Mouse (Mus musculus): ENCODE measurements around the gene Tbcel.

Tbcel gene

DNA sequence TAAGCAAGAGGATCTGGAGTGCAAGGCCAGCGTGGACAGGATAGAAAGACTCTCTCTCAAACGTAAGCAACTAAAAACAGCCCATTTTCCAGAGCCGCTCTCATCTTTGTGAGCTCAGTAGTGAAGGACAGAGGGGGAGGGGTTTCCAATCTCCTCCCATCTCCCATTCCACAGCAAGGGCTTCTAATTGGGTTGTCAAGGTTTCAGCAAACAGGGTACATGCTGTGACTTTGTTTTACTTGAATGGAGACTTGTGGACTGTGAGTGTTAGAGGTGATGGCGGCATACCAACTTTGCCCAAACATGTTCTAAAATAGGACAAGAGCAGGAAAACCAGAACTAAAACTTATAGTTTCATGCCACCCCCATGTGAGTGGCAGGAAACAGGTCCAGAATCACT is 68.2 kb downstream of the Tbcel start:
- no peak for DNase-seq

DNA sequence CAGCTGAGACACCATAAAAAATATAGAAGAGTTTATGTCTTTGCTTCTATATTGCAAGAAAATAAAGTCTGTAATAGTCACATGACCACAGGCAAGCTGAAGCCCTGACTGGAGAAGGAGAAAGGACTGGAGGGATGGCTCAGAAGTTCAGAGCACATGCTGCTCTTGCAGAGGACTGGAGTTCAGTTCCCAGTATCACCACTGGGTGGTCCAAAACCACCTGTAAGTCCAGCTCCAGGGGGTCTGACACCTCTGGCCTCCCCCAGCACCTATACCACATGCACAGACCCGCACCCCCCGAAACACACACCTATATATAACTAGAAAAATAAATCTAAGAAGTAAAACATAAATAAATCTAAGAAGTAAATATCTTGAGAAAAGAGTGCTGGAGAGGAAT is 75.5 kb downstream of the Tbcel start:
- peak; percentile 38 for DNase-seq

DNA sequence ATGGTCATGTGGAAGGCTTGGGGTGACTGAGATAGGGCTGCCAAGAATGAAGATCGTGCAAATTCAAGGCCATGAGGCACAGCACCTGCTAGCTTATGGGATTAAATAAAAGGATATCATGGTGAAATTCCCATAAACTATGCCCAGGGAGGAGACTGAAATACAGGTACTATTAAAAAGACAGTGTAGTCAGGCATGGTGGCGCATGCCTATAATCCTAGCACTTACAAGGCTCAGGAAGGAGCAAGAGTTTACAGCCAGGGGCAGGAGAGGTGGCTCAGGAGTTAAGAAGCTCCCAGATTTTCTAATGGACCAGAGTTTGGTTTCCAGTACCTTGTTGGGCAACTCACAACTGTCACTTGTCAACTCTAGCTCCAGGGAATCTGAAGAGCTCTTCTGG is 76.0 kb downstream of the Tbcel start:
- DNase-seq, result no peak

DNA sequence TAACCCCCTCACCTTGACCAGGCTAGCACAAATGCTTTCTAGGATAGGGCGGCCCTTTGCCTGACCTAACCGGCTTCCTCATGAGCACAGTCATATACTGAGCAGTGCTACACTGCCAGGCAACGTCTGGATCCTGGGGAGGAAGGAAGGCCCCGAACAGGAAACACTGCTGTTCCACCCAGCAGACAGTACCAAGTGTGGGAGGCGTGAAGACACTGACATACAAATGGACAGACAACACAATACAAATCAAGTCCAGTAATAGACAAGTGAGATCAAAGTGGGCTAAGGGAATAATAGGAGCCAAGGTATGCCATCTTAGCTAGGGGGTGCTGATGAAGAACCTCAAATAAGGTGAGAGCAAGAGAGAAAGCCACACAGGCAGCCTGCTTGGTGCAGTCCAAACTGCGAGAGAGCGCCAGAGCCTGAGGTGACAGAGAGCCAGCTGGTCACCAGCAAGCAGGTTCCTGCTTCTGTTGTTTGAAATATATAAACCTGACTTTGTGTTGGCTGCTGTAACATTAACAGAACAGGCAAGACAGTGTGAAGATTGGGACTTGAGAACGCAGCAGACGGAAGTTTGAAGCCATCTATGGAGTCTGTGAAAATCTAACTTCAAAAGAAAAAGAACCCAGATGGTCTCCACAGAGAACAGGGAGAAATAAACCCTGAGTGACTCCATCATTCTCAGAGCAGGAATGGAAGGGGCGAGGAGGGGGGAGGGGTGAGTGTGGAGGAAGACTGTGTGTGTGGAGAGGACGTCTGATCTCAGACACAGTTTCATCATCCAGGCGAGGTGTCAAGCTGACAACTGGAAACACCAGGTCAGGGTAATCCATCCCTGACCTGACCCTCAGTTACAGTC is 79.3 kb downstream of the Tbcel start:
- peak; percentile 68 for DNase-seq

DNA sequence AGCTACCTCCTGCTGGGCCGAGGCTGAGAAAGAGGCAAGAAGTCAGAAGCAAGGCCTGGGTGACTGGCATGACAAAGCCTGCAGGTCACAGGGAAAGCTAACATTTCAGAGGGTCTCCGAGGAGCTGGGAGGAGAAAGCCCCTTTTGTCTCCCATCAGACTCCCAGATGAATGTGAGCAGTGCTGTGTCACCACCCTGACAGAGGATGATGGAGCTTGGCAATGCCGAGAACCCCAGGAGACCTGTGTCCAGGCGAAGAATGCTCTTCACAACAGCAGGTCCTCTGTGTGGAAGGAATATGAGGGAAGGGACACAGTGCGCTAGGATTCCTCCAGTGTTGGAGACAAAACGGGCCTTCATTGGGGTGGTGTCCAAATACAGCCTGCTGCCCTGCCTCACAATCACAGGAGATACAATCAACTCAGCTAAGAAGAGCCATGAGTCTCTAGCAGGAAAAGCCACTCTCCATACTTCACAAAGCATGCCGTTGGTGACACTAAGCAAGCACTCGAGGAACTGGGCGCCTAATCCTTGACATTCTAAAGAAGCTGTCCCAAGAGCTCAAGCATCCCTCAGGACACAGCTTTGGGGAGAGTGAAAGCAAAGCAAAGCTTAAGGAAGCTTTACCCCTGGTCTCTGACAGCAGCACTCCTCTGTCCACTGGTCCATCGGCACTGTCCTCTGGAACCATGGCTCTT is 80.8 kb downstream of the Tbcel start:
- DNase-seq, result no peak

DNA sequence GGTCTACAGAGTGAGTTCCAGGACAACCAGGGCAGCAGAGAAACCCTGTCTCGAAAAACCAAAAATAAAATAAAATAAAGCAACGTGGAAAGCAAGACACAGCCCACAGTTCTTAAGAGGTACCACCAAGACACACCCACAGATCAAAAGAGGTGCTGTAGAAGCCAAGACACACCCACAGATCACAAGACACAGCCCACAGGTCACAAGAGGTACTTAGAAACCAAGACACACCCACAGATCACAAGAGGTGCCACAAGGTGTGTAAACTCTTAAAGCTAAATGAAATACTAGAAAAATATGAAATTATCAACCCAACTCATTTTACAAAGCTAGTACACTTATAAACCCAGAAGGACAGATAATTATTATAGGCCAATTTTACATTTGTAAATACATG is 84.0 kb downstream of the Tbcel start:
- DNase-seq, result no peak

DNA sequence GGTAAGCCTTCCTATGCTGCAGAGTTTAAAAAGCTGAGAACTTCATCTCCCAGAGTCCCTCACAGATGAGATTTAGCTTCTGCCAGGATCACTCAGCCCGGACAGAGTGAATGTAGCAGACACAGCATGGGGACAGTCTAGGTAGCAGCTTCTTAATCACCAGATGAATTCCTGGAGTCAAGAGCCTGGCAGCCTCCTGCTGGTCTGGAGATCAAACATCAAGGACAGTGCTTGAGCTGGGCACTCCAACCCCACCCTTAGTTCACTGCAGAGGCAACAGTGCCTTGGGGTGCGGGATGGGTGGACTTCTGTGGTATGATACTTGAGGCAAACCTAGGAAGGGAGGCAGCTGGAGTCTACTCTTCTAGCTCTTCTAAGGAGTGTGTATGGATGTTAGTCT is 87.9 kb downstream of the Tbcel start:
- DNase-seq, result no peak

DNA sequence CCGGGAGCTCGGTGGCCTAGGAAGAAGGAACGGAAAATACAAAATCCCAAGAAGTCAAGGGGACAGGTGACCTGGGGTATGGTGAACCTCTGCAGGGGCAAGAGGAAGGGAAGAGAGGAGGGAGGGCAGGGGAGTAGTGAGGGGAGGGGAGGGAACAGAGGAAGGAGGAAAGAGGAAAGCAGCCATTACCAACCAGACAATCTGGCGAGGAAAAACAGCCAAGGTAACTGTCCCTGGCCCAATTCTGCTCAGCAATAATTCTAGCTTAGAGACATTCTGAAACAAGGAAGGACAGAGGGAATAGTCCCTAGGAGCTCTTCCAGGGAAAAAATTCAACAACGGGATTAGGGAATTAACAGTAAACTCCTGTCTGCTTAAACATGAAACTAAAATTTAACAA is 88.8 kb downstream of the Tbcel start:
- DNase-seq, result no peak

DNA sequence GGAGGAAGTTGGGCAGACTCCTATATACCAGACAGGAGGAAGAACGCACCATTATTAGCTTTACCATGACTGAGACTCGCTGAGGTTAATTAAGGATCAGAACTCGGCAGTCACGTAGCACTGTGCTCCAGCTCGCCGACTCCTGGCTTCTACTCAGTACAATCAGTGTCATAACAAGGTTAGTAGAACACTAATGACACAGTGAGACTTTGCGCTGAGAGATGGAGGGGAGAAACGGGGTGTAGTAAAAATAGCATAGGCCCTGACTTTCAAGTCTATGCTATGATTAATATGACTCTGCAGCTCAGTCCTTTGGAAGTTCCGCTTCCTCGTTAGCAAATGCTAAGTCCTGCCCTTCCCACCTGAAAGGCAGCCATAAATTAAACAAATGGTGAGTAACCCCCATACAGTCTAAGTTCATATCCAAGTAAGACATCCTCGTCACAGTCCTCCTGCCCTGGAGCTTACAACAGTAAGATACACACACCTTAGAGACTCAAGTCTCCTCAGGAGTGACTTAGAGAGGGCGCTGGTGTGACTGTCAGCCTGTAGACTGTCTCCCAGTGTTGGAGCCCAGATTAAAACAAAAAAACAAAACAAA is 90.2 kb downstream of the Tbcel start:
- no peak for DNase-seq

DNA sequence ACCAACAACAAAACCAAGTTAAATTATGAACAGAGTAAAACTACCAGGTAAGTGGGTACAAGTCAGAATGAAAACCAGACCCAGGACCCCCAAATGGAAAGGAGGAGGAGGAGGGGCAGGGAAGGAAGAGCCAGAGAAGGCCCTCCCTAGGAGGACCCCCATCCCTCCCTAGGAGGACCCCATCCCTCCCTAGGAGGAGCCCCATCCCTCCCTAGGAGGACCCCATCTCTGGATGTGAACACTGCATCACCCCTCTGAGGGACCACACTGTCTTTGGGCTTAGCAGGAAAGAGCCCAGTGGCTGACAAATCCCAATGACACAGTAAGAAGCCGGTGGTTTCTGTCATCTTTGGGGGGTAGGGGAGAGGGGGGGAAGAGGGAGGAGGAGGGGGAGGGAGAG is 92.4 kb downstream of the Tbcel start:
- no peak for DNase-seq

DNA sequence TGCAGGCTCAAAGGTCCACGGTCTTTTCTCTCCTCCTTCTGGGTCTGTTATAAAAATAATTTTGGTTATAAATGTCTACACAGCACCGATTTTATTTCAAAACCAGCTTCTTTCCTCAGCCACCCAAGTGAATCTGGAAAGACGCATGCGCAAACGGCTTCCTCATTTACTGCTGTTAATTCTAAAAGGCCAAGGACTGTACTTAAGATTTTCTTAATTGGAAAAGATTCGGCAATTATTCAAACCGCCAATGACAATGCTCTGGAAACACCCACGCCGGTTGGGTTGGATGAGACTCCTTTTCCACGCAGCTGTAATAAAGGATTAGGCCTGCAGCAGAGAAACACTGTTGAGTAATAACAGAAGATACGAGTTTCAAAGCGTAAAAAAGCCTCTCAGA is 94.3 kb downstream of the Tbcel start:
- DNase-seq, result no peak

DNA sequence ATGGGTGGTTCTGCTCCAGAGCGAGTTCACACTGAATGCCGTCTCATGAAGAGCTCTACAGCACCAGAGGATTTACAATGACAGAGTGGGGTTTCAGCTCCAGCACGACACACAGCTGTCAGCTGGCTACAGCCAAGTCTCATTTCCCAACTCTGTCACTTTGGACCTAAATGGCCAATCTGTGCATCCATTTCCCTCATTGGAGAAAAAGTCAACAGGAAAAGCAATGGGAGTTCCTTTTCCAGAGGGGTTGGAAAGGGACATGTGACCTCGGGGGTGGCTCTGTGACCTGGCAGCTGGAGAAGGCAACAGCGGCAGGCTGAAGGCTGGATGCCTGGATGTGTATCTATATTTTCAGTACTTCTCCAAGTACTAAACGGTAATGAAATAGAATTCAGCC is 96.3 kb downstream of the Tbcel start:
- DNase-seq, result no peak

DNA sequence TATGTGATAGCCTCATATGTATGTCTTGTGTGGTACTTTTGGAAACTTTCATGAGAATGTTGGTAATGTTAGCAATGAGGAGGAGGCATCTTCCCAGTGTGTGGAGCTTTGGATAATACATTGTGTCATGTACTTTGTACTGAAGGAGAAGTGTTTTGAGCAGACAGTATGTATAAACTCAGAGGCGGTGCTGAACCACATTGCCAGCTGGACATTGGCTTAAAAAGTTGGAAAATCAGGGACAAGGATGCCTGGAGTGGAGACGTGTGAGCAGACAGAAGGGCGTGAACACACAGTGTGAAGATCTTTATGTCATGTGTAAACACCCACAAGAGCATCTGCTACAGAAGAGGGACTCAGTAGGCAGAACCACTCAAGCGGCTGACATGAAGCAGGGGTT is 101.9 kb downstream of the Tbcel start:
- no peak for DNase-seq

DNA sequence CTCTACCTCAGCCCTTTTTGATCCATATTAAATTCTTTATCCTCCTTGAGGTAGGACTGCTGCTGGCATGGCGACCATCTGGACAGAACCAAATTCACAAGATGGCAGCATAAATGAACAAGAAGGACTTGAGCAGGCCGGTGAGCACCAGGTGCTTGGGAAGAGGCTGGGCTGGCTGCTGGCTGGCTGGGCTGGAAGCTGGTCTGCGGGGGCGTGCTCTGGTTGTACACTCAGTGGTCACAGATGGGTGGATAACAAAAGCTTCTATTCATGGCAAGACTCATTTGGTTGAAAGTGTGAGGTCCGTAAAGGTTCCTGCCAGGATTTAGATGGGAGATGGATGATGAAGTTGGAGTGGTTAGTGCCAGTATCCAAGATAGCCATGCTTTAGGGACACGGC is 106.1 kb downstream of the Tbcel start:
- DNase-seq, result no peak

DNA sequence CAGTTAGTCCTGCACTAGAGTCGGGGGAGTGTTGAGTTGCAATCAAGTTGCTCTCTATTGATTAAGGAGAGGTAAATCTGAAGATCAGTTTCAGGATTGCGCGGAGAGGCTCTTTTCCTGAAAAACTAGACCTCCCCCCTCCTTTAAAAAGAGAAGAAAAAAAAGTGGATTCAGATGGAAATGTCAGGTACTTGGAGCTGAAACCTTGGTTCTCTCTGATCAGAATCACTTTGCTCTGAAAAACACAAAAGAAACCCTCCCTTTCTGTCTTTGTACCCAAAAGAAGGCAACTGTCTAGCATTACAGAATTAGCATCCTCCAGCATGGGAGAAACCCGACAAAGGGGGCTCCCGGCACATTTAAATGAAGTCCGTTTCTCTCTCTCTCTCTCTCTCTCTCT is 107.8 kb downstream of the Tbcel start, which contains the start of gene Tecta:
Gene Tecta (minus strand): TSS at position 101 of the 400 bp plus-strand sequence.
- no peak for DNase-seq

DNA sequence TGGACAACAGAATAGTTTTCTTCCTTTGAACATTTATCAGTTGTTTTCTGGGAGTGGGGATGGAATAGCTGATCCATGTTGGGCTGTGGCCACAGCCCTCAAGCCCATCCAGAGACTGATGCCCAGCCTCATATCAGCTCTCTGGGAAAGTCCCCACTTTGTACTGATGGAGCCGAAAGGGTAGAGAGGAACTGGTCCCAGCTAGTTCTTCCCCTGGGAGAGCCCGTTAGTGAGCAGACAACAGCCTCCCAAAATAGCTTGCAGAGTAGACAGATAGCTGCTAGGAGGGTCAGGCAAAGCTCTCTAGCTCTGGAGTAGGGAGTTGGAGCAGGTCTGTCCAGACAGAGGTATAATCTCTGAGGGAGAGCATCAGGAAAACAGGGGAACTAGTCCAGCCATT is 111.5 kb downstream of the Tbcel start:
- DNase-seq, result no peak

DNA sequence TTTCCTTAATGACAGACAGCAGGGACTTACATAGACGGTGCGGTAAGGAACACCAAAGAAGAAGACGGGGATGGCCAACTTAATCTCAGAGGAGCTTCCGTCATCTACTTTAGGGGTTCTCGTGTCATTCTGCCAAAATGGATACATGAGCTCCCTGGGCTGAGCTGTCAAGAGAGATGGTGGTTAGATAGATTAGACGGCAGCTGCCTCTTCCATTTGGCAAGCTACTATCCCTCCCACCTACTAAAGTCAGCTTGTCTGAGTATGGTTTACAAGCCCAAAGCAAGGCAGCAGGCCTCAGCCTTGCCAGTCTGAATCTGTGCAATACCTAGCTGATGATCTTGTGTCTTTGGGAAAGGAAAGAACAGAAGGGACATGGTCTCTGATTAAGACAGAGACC is 112.7 kb downstream of the Tbcel start:
- DNase-seq, result no peak

DNA sequence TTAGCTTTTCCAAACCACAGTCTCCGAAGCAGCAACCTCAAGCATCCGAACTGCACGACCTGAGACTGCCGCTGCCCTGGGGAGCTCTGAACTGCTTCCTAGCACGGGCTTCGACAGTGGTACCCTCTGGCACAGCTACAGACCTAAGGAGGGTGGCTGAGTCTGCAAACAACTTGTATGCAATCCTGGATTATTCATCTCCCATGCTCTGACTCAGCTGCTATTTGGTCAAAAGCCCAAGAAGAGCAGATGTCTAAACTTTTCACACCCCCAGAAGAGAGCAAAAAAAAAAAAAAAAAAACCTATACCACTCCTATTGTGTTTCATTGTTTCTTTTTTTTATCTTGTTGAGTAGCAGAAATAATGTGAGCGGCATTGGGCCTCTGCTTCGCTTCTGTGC is 113.3 kb downstream of the Tbcel start:
- no peak for DNase-seq

DNA sequence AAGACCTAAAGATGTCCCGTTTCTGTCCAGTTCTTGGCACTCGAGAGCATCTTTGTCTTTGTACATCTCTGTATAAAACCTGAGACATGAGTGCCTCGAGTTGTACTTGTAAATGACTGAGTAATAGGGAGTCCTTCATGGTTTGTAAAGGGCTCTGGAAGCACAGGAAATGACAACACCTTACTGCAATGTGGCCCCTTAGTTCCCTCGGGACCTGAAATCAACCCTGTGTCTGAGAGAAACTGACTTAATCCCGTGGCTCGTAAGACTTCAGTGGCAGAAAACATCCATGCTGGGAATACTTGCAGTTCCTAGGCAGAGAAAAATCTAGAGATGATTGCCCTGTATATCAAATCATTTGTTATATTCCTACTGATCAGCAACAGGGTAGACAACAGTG is 114.7 kb downstream of the Tbcel start:
- no peak for DNase-seq

DNA sequence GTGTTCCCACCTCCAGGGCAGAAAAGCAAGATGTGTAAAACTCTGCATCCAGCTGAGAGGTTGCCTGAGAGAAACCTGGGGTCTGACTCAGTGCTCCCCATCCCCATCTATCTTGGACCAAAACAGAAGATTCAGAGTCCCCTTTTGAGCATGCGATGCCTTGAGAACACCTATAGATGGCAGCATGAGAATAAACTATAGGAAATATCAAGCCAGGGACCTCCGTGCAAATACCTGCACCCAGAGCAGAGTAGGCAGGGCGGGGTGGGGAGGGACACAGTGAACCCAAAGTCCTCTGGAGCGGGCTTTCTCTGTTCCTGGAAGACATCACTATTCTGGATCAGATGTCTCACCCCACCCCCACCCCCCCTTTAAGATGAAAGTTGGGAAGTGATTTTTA is 119.1 kb downstream of the Tbcel start:
- DNase-seq, result peak; percentile 21

DNA sequence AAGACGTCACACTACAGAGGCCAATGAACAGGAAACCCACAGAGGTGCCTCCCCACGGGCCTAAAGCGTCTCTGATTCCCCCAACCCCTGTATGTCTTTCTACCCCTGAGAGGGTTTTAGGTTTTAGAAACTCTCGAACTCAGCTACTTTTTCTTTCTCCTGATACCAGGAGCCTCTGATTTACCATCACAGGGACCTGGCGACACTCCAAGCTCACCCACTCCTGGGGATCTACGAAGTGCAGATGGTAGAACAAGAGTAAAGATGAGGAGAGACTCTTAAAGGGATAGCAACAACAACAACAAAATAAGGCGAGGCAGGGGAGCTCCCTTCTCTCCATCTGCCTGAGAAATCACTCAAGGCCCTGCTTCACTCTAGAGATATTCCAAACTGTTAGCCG is 120.6 kb downstream of the Tbcel start:
- no peak for DNase-seq

DNA sequence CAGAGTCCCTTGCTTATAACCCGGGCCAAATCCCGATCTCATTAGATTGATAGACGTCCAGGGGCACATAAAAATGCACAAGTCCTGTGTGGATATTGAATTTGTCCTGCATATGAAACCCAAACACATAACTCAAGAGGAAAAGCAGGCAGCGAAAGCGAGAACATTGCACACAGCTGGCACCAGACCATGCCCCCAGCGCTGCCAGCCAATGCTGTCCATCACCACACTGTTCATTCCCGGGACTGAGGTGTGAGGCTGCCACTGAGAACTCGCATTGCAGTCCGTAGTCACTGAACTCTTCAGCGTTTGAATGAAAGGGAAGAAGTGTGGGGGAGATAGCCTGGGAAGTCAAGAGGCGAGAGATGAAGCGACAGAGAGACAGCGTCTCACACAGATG is 122.0 kb downstream of the Tbcel start:
- no peak for DNase-seq

DNA sequence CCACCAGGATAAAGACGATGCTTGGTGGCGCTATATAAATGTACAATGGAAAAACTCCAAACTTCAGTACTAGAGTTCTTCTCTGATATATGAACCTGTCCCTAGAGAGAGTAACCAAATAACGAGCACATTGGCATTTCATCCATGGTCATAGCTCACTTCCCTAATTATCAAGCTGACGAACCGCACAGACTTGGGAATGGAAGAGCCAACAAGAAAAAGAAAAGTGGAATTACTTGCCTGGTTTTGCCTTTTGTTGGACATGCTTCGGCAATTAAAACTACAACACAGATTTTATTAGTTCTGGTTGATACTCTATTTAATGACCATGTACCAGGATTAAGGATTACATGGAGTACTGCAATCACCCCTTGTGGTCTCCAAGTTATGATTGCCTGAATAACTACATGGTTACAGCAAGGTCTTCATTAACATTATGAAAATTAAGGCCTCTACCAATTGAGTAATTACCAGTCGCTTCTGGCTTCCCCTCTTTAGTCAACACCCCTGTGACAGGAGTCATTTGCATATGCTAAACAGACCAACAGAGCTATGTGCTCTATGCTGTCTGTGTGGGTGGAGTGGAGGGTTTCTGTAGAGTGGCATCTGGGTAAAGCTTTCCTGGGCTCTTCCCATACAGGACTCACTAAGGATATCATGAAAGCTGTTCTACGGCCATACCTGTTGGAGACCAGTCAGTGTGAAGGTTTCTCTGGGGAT is 124.8 kb downstream of the Tbcel start:
- DNase-seq, result no peak

DNA sequence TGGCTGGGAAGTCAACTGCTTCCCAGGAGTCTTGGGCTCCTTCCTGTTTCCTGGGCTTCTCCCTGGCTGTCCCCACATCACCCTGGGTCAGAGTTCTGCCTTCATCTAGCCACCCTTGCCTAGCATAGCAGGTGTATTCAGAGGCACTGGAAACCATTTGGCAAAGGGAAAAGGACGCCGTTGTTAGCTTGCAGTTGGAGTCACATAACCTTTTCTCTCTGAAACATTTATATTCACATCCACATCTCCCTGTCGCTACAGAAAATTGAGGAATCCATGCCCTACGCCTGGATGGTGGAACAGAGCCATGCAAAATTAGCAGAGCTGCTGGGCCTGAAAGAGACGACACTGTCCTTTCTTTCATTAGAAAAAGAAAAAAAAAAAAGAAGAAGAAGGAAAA is 125.5 kb downstream of the Tbcel start:
- no peak for DNase-seq
